Mouse (Mus musculus): ENCODE measurements at regions not wholly inside any gene's neighbourhood (a gene's known extent, or its start where the extent isn't known, plus 50 kb on each side); places are given as distances from the start of the nearest gene placed in this dataset.

- no peak for DNase-seq
Observed at GRCm38 (mm10) chr3:99738093-99738803, 147.0 kb upstream of the Spag17 start.

- no peak for DNase-seq
Observed at GRCm38 (mm10) chr3:99739654-99740053, 145.6 kb upstream of the Spag17 start.

DNA sequence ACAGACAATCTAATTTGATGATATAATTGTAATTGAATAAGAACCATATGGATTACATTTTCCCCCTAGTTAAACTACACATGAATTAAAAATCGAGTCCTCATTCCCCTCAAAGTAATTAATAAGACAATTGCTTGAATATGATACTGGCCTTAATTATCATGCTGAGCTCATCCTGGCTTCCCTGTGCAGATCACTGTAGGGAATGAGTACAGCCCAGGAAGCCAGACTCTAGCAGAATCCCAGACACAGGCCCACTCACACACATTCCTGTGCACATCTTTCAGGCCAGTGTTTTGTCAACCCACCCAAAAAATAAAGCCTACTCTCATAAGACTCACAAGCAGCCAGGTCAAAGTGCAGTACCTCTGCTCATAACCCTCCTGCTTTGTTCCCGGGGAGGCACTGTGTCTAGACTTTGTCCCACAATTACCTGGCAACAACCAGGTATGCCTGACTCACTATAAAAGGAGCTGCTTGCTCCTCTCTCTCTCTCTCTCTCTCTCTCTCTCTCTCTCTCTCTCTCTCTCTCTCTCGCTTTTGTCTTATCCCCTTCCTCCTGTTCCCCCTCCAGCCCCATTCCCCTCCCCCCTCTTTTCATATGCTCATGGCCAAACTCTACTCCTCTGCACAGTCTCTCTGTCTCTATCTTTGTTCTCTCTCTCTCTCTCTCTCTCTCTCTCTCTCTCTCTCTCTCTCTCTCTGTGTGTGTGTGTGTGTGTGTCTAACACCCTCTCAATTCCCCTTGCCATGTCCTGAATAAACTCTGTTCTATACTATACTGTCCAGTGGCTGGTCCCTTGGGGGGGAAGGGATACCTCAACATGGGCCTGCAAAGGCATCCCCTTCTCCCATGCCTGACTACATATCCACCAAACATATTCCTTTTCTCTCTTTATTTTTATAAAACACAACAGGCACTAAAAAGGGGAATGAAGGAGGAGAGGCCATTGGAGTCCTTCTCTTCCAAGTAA is 143.7 kb upstream of the Spag17 start:
- DNase-seq = no peak

DNA sequence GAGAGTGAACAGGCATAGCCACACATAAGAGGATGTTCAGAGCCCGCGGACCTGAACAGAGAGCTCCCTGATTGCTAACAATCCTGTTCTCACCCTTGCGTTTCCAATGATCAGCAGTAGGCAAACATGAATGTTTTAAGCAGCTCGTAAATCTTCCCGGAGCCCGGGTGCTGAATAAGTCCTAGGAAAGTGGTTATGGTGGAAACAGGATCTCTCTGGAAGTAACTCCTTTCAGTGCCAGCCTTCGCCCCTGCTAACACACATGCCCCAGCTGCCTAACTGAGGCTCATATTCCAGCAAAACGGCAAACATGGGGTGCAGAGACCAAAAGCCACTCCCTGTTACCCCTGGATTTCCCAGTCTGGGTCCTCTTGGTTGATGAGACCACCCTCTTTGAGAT is 135.5 kb upstream of the Spag17 start:
- no peak for DNase-seq

DNA sequence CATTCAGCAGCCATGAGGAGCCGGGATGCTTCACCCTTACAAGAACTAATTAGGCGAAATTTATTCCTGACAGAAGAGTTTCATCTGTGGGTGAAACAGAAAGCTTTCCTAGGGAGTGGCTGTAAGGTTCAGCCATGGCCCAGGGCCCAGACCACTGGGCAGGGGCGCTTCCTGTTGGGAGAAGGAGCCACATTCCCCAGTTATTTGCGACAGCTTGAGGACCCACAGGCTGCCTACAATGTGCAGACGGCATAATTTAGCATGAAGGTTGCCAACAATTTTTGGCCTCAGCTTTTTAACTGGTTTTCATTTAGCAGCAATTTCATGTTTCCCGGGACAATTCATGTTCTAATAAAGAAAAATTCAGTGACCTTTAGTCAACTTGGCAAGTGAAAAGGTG is 106.7 kb upstream of the Spag17 start:
- DNase-seq = peak; percentile 6

GRCm38 (mm10) chr3:99785955-99786529 is 99.2 kb upstream of the Spag17 start:
- DNase-seq = no peak

DNA sequence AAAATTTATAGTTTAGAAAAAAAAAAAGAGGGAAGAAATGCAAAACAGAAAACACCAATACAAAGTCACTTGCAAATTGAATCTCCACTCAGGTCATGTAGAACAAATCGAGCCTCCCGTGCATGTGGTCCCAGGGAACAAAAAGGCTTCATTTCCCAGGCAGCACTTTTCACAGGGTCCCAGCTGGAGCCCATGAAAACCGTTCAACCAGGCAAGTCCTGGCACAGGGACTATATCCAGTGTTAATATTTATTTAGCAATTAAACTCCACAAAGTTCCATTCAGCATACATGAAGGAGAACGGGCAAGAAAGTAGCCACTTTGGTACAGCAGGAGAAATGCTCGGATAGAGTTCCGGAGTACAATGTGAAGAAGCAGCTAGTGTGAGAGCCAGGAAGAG is 93.9 kb upstream of the Spag17 start:
- DNase-seq = no peak

DNA sequence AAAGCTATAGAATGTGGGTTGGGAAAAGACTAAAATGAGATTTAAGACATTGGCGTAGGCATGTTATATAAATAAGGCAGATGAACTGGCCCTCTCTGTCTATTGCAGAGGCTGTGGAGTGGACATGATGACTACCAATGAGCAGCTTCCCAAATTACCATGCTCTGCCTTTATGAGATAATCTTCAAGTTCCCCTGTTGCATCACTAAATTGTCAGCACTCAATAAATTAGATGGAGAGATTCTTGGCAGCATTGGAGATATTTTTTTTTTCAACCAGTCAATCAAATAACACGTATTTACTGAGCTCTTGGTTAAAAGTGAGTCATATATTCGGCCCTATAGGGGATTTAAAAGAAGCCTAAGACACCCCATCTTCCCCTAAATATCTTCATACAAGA is 91.6 kb upstream of the Spag17 start:
- no peak for DNase-seq

GRCm38 (mm10) chr3:99795835-99796234 is 89.4 kb upstream of the Spag17 start:
- DNase-seq = no peak

GRCm38 (mm10) chr3:99797791-99798190 is 87.4 kb upstream of the Spag17 start:
- DNase-seq = no peak

GRCm38 (mm10) chr3:99810532-99810931 is 74.7 kb upstream of the Spag17 start:
- DNase-seq = no peak

GRCm38 (mm10) chr3:99811276-99811675 is 73.9 kb upstream of the Spag17 start:
- DNase-seq = no peak

GRCm38 (mm10) chr3:99812836-99813235 is 72.4 kb upstream of the Spag17 start:
- peak; percentile 3 for DNase-seq

GRCm38 (mm10) chr3:99815115-99815514 is 70.1 kb upstream of the Spag17 start:
- DNase-seq = no peak

DNA sequence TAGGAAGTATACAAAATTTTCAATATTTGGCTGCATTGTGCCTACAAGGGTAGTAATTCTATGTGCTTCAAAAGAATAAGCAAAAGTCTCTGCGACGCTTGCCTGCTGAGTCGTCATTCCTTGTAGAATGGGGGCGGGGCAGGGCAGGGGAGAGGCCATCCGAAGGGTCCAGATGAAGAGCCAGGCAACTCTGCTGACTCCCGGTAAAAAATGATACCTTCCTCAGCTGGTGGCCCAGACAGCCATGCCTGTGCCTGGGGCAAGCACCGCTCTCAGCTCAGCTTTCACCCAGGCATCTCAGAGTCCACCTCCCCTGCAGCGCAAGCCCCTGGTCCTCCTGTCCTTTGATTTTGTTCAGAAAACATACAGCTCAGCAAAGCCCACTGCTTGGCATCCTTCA is 67.2 kb upstream of the Spag17 start:
- DNase-seq = no peak

- DNase-seq = no peak
Observed at GRCm38 (mm10) chr3:99822735-99823134, 62.5 kb upstream of the Spag17 start.

DNA sequence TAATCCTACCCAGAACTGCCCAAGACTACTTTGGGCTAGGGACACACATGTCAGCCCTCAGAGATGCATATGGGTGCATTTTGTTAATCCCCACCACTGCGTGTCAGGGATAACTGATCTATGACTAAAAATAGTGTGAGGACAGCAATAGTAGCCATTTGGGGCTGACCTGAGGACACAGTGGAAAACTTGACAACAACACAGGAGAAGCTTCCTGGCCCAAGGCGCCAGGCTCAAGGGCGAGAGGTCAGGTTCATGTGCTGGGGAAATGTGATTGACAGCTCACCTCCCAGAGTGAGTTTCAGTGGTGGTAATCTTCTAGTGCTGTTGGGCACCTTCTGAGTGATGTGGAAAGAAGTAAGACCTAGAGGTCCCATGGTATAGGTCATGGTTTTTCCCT is 62.0 kb upstream of the Spag17 start:
- no peak for DNase-seq

Measured in lung, postnatal 36 days (tissue).